Comparison of ENCODE assay signal across 8 mouse cellular contexts in the genomic region with DNA sequence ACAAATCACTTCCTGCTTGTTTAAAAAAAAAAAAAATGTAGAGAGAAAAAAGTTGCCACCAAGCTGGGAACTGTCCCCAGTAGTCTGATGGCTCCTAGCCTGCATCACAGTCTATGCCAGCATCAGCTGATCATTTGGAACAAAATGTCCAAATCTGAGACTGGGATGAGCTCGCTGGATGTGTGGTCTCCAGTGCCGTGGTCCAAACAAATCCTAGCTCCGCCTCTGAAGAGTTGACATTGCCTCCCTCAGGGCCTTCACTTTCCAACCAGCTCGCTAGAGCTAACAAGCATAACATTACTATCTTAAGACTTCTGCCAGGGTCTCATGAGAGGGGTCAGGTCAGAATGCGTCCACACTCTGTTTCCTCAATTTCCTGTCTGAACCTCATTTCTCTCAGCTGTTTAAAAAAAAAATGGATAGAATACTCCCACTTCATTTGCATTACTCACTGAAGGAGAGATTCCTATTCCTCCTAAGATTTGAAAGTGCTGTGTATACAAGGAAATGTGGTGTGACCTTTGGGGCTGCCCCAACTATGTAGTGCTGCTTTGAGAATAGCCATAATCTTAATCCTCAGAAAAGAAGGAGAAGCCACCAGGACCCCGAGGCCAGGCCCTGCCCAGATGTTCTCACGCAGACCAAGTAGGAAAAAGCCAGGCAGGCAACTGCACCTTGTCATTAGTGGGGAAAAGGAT. TPM values are rescaled to one million over a fixed set of nuclear protein-coding genes. Genes with fewer than 3 reads are reported as not detected.
DNase-seq lines count a peak whose midpoint lies in the region; ATAC-seq and TF ChIP-seq lines count a peak whose summit lies in the region.

No protein-coding gene starts in this region.

- ATAC-seq in kidney, postnatal 0 days (replicated peaks; ENCODE audit: low FRiP score, low read depth), result no peak; the same call in 1 of the 2 replicates

- H3K4me2 ChIP-seq in kidney, postnatal 0 days (ENCODE audit: low read length), result no peak overlapping the region

- peak; percentile 31 to 42 for DNase-seq in adrenal gland, adult (ENCODE audit: inconsistent age in 2 of 2, low spot score in 1 of 2)
- no peak for DNase-seq in adrenal gland, adult 8-10 months
- DNase-seq in right cerebral cortex, adult 18-20 months, result peak; percentile 43
- no peak for DNase-seq in right cerebral cortex, postnatal 25 days
- peak; percentile 85 for DNase-seq in kidney, postnatal 0 days (ENCODE audit: low spot score)
- no peak for DNase-seq in cerebellum, postnatal 4 days (ENCODE audit: low spot score in 2 of 2)
- no peak for DNase-seq in left cerebral cortex, postnatal 10 days (ENCODE audit: extremely low spot score in 1 of 2, low spot score in 2 of 2)

- no peaks in the 10 kb centered on the region for H3K36me3 ChIP-seq in kidney, postnatal 0 days (ENCODE audit: insufficient read depth, low read length)
- no peaks in the 10 kb centered on the region for H3K36me3 ChIP-seq in small intestine, adult 2 months (ENCODE audit: control insufficient read depth, insufficient read depth, low read length)

- no peak for TF ChIP-seq CTCF in kidney, postnatal 0 days (IDR thresholded peaks at IDR 0.05; ENCODE audit: low read depth)
- TF ChIP-seq CTCF in small intestine, adult 2 months (IDR thresholded peaks at IDR 0.05; ENCODE audit: extremely low read depth, insufficient read length, insufficient replicate concordance, low read depth, low read length), result no peak

- H3K27me3 ChIP-seq in kidney, postnatal 0 days (ENCODE audit: insufficient read depth, low read length), result no peaks in the 10 kb centered on the region
- H3K27me3 ChIP-seq in small intestine, adult 2 months (ENCODE audit: control insufficient read depth, insufficient read depth, low read length), result no peaks in the 10 kb centered on the region

- H3K9ac ChIP-seq in kidney, postnatal 0 days (ENCODE audit: low read depth, low read length), result no peak overlapping the region

- TF ChIP-seq POLR2A in small intestine, adult 2 months (IDR thresholded peaks at IDR 0.05; ENCODE audit: low read depth, low read length), result no peak

- H3K9me3 ChIP-seq in kidney, postnatal 0 days (replicated peaks; ENCODE audit: low read length), result no peaks in the 10 kb centered on the region

- WGBS in kidney, postnatal 0 days, result 37% methylated on average over 7 of the region's 7 CpGs
- WGBS in small intestine, adult 2 months, result 60% methylated on average over 7 of the region's 7 CpGs

- intact Hi-C loops in left cerebral cortex, postnatal 10 days (cut with DNase I), result no loop called here

- H3K4me3 ChIP-seq in kidney, postnatal 0 days (replicated peaks; ENCODE audit: low read depth, low read length), result no peak overlapping the region
- H3K4me3 ChIP-seq in small intestine, adult 2 months (ENCODE audit: low read depth, low read length), result no peak overlapping the region

- H3K4me1 ChIP-seq in kidney, postnatal 0 days (replicated peaks; ENCODE audit: insufficient read depth, low read length), result no peaks in the 10 kb centered on the region
- no peaks in the 10 kb centered on the region for H3K4me1 ChIP-seq in small intestine, adult 2 months (ENCODE audit: control insufficient read depth, insufficient read depth, insufficient read length, low read length)

- H3K27ac ChIP-seq in kidney, postnatal 0 days, result peak overlapping the region; percentile 70
- peak overlapping the region; percentile 58; the same call in 1 of the 2 replicates for H3K27ac ChIP-seq in small intestine, adult 2 months (ENCODE audit: insufficient read depth, low read depth, low read length)

RNA-seq across cellular contexts. Expression of gene Epn2, which starts 11.2 kb away (rescaled TPM):
- total RNA-seq in adrenal gland, adult 8-10 months (2022), result 10 to 100 TPM; 27.6 to 47.1 (median 35.7) TPM
- 22.1 and 22.4 TPM in 2 replicates for polyA plus RNA-seq in kidney, postnatal 0 days (2015; fragmentation: Nextera tagmentation; extraction: Ambion mirVana)
- 4.2 and 7.9 TPM in 2 replicates for polyA plus RNA-seq in small intestine, adult 2 months (2012; rRNA removed)
- total RNA-seq in left cerebral cortex, postnatal 10 days (2021), result 10 to 100 TPM; 97.6 to 99.1 TPM

Comparison
In these comparisons a context has a peak if more than half of its experiments do, and no peak if none do; other contexts are left out.
1. DNase-seq: peak in adrenal gland, adult (2 of 2), right cerebral cortex, adult 18-20 months (single experiment) and kidney, postnatal 0 days (single experiment); none in adrenal gland, adult 8-10 months (single experiment), right cerebral cortex, postnatal 25 days (single experiment), cerebellum, postnatal 4 days (0 of 2) and left cerebral cortex, postnatal 10 days (0 of 2).